Mouse (Mus musculus): ENCODE measurements around the gene Mmp24.

Mmp24 gene

DNA sequence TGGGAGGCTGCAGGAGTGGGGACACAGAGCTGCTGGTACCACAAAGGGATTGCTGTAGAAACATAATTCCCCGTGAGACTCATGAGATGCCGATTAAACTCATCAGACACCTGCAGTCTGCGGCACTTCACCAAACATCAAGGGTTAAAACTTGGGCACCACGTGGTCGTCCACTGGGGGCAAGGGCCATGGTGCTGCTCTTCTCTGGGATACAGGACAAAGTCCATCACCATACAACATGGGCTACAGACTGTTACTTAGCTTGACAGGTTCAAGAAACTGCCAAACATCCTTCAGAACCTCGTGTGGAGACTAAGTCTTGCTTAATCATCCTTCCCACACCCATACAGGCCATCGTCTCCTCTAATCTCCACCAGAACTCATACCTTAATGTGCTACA is 85.0 kb downstream of the Mmp24 start:
- no peak for DNase-seq (ENCODE audit: extremely low spot score, low spot score)

DNA sequence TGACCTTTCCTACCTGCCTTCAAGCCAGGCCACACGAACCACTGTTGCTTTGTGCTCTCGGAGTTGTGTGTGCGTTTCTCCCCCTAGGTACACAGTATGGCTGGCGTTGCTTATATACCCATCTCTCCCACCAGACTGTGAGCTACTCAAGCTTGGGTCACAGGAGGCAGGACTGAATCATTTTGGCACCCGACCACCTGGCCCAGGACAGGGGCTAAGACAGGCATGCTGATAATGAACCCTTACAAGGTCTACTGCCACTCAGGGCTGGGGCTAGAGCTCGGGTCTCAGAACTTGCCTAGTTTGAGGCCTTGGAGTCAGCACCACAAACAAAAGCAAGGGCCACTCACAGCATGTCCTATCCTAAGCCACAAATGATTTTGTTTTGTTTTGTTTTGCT is 86.4 kb downstream of the Mmp24 start:
- DNase-seq (ENCODE audit: extremely low spot score, low spot score), result no peak

DNA sequence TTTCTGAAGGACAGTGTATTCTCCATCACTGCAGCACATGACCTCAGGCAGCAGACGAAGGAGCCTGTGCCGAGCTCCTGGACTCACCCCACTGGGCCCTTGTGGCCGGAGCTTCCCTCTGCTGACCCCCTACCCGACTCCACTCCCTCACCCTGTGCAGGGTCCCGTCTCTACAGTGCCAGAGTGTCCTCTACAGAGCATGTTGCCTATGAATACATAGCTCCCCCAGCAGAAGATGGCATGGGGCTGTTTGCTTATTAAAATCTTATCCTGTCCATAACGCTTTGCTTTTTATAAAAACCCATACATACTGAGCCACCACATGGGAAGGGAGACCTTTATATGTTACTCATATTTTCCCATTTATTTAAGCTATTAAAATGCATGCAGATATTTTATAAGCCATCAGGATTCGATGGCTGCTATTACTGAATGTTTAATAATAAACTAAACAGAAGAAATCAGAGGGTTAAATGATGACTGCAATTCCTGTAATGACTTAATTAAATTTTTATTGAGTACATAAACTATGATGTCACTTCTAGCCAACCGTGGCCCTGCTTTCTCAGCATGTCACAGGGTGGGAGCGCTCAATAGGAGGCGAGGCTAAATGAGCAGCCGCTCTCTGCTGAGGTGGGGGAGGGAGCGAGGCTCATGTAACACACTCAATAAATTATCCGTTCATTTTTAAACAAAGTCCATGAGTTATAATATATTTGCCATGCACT is 87.6 kb downstream of the Mmp24 start:
- no peak for DNase-seq (ENCODE audit: extremely low spot score, low spot score)

DNA sequence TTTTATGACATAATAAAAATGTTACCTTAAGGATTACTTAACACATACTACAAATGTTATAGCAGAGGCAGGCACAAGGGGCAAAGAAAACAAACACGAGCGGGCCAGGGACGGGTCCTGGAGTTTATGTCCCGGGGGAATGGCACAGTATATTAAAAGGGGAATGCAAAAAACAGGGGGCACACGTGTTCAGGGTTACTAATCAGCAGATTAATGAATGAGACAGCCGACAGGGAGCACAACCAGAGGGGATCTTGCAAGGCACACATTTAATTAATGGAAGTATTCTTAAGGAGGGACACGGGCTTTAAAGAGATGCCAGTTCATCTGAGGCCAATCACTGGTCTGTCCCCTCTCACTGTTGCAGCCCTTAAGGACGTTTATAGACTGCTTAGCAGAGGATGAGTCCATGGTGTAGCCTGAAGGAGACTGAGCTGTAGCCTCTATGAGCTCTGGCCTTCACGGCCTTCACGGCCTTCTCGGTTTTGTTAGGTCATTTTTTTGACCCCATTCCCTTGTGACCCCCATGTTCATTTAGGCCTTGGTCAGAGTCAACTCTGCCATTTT is 88.2 kb downstream of the Mmp24 start:
- DNase-seq (ENCODE audit: extremely low spot score, low spot score), result no peak

Measured in neural tube, embryonic 10.5 days (tissue).